Mouse (Mus musculus): ENCODE results near the gene Vrtn.
A peak's percentile ranks its signal among the peaks of the same experiment; 100 is the strongest.

Vrtn gene

DNA sequence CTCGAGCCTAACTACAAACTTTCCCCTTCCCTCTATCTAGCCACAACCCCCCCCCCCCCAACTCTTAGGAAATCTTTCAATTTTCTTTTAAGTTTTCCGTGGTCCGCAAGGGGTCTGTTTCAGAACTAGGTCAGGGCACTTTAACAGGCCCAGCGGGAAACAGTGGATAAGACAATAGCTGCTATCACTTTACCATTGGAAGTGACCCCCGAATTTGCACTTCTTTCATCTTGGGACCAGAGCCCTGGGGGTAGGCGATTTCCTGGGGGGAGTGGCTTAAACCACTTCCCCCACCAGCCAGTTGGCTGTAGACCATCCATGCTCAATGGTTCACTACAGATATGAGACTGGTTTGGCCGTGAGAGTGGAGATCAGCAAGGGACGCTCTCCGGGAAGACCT, at the start of gene Vrtn:
TSS of gene Vrtn (plus strand) at position 366 of the 400 bp plus-strand sequence.
- no peak for DNase-seq (ENCODE audit: low spot score)

DNA sequence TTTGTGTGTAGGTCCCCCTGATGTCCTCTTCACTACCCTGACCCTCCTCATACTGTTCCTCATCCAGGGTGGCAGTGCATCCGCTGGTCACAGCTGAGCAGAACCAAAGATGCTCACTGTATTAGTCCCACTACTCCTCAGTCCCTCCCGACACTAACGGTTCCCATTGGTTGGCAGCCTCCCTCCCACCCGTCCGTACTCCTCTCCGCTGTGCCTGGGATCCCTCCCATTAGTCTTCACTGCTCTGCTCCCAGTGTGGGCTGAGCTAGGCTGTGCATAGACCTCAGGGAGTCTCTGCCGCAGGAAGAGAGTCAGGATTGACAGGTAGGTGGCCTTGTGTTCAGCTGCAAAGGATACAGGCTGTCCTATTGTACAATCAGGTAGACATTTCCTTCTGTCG, 42.5 kb upstream of the Vrtn start:
- no peak for DNase-seq (ENCODE audit: low spot score)

DNA sequence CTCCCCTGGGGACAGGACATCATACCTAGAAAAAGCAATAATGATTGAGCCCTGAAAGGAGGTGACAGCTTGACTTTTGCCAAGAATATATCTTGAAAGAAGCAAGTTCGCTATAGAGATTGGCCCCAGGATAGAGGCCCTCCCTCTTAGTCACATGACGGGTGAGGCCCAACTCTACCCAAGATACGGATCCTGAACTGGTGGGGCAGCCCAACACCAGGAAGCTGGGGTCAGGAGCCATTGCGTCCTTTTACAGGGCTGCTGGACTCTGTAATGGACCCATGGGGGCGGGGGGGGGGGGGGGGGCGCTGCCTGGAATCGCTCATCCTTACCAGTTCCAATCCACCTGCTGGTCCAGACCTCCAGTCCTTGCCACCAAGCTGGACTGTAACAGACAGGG, 36.8 kb upstream of the Vrtn start:
- no peak for DNase-seq (ENCODE audit: low spot score)

DNA sequence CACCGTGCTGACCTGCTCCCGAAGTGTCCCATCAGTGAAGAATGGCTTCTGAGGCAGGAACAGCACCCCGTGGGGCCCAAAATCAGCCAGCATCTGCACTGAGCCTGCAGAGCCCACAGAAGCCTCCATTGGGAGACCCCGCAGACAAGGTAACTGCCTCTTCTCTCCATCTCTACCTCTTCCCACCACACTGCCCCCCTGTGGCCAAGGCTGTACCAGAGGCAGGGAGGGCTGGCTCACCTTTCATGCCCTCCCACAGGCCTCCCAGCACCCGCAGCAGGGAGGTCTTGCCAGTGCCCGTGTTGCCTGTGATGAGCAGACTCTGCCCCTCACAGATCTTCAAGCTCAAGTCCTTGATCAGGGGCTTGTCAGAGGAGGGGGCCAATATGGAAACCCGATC, 35.0 kb upstream of the Vrtn start:
- no peak for DNase-seq (ENCODE audit: low spot score)

DNA sequence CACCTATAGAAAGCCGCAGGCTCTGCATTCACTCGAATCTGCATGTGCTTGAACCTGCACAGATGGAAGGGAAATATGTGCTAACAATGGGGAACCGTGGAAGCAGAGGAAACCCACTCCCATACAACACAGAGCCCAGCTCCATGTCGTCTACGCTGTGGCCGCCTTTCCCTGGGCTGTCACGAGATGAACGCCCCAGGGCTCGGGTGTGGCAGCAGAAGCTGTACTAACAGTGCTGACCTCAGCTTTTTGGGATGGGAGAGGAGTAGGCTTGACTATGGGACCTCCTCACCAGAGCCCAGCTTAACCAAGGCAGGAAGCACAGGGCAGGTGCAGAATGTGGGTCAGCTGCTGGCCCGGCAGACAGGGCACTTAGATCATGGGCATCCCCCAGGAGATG, 29.1 kb upstream of the Vrtn start:
- no peak for DNase-seq (ENCODE audit: low spot score)

DNA sequence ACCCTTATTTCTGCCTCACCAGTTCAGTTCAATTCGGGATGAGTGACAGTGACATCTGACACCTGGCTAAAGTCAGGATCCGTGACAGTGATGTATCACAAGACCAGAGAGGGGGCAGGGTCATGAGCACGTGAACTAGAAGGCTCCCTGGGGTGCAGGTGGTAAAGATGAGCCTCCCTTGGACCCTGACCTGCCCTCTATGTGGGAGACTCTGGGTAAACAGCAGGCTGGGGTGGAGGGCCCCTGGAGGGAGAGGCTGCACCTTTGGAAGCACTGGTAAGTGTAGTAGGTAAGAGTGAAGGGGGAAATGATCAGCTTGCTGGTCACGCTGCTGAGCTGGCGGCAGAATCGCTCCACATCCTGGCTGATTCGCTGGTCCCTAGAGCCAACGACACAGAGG, 28.3 kb upstream of the Vrtn start:
- no peak for DNase-seq (ENCODE audit: low spot score)

DNA sequence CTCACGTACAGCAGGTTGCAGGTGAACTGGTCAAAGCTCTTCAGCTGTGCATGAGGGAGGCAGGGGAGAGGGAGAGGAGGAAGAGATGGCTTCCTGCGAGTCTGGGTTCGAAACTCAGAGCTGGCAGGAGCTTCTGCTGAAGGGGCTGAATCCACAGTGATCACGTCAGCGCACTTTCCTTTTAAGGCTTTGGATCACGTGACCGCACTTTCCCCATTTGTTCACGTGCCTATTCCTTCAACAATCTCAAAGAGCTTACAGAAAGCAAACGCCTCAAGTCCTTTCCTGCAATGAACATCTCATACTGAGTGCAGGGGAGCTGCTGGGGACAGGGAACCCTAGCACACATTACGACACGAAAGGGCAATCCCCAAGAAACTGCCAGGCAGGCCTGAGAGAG, 26.8 kb upstream of the Vrtn start:
- no peak for DNase-seq (ENCODE audit: low spot score)

DNA sequence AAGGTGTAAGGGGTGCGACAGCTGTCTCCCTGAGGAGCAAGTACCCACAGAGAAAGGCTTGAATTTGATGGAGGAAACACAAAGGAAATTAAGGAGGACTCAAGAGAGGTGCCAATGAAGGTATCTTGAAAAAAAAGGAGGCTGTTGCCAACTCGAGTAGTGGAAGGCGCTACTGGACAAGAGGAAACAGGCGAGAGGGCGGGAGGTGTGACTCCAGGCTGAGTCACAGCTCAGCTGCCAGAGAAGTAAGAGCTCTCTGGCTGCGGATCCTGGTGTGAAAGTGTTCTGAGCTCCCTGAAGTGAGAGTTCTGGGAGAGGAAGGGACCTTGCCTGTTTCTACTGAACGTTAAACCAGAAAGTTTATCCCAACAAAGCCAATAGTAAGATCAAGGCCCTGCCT, 26.3 kb upstream of the Vrtn start:
- no peak for DNase-seq (ENCODE audit: low spot score)

DNA sequence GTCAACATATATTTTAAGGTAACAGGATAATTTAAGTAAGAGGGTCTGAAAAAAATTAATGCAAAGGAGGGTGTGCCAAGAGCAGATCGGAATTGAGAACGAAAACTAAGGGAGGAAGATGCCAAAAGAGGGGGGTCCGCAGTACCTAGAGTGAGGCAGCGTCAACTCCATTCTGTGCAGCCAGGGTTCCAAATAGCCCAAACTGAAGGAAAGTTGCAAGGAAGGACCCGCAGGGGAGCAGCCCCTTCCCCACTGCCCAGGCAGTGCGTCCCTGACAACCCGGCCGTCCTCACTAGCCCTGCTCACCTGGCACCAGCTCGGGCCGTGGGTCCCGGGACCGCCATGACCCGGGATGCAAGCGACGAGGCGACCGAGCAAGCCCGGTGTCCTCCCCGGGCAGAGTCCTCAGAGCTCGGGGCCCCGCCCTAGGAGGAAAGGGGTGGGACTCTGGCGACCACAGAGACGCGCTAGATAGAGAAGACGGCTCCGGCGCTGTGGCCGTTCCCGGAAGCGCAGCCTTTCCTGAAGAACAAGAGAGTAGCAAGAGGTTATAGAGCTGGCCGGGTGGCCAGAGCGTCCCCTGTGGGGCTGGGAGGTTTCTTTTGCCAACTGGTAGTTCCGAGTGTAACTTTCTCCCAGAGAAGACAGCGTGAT, 23.7 kb upstream of the Vrtn start, which contains the start of gene Abcd4:
TSS of gene Abcd4 (minus strand) at position 437 of the 654 bp plus-strand sequence.
- peak; percentile 87 for DNase-seq (ENCODE audit: low spot score)

DNA sequence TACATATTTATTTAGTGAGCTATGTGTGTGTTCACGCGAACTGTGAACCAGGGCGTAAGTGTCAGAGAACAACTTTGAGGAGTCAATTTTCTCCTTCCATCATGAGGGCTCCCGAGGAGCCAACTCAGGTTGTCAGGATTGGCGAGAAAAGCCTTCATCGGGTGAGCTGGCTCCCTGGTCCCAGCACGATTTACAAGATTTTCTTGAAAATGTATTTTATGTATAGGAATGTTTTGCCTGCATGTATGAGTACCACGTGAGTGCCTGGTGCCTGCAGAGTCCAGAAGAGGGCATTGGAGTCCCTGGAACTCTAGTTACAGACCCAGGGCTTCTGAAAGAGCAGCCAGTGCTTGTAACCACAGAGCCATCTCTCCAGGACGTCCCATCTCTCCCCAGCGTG, 23.2 kb upstream of the Vrtn start:
- DNase-seq (ENCODE audit: low spot score) = no peak

DNA sequence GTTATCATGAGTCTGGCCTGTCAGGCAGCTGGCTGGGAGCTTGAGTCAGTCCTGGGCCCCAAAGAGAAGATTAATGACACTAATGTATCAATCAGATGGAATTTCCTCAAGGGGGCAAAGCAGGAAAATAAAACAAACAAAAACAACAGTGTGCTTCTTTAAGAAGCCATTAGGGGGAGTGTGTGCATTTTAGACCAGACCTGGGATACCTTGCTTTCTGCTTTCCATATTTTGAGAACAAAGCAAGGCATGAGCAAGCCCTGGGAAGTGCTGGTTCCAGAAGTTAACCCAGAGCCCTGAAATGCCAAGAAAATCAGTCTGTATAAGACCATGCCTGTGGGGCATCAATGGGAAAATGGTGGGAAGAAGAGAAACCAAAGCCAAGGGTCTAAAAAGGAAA, 19.8 kb upstream of the Vrtn start:
- DNase-seq (ENCODE audit: low spot score) = no peak

DNA sequence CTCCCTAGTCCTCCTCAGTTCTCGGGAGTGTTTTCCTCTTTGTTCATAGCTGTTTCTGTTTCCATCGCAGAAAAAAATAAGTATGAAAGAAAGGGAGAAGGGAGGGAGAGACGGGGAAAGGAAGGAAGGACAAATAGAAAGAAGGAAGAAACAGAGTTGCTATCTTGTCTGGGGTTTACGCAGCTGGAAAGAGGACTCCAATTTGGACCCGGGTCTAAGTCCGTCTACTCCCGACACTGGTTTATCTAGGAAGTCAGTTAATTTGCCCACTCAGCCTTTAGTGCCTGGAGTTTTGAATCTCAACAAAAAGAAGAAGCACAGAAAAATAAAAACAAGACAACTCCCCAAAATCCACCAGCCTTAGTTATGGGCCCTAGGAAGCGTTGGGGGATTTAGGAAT, 16.2 kb upstream of the Vrtn start:
- DNase-seq (ENCODE audit: low spot score) = no peak

DNA sequence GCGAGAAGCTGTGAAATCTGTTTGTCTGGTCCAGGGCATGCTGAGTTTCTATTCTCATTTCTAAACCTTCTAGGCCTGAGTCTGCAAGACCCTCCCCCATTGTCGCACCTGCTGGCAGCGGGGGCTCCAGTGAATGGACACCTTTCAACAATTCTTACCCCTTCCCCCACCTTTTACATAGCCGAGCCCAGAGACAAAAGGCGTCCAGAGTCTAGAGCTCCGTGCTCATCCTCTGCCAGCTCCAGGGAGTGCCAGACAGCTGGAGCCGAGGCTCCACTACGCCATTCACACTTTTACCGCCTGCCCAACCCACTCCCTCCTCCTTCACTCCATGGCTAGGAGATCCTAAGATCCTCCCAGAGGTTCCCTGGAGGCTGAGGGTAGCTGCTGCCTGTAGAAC, 15.7 kb upstream of the Vrtn start:
- DNase-seq (ENCODE audit: low spot score) = no peak

DNA sequence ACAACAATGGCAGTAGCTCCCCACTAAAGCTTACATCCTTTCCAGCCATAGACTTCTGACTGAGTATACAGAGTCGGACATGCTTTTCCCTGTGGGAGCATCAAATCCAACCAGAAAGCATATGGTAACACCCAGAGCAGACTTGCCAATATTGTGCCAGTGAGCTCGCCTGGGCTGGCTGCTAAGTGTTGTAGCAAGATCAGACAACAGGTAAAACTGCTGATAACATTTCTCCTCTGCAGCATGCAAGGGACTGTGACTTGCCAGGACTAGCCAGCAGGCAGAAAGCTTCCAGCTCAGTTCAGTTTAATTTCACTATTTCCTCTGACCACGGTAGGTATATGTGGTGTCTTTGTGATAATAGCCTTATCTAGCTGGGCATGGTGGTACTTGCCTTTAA, 9.0 kb upstream of the Vrtn start:
- no peak for DNase-seq (ENCODE audit: low spot score)

DNA sequence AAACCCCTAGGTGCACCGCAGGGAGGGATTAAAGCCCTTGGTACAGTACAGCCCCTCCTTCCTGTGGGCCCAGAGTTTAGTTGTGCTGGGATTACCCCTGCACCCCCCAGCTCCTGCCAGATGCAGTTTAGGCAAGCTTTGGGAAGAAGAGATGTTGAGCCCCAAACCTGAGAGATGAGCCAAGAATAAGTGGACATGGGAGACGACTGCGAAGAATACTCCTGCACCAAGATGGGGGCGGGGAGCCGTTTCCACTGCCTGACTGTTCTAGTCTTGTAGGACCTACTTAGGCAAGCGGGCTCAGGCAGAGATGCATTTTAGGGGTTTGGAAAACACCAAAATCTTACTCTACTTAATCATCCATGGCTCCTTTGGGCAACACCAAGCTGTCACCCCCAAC, 566 bp upstream of the Vrtn start:
- no peak for DNase-seq (ENCODE audit: low spot score)

DNA sequence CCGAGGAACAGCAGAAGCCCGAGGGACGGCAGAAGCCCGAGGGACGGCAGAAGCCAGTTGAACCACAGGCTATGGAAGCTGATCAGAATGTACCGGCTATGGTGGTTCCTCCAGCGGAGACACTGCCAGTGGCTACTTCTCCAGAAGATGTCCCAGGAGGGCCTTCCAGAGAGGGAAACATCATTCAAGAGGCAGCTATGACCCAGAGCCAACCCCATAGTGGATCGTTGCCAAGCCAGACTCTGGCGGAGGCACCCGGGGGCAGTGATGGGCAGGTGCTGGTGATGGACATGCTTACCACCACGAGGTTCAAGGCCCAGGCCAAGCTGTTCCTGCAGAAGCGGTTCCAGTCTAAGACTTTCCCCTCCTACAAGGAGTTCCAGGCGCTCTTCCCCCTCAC, 9.4 kb downstream of the Vrtn start:
- DNase-seq (ENCODE audit: low spot score) = no peak

DNA sequence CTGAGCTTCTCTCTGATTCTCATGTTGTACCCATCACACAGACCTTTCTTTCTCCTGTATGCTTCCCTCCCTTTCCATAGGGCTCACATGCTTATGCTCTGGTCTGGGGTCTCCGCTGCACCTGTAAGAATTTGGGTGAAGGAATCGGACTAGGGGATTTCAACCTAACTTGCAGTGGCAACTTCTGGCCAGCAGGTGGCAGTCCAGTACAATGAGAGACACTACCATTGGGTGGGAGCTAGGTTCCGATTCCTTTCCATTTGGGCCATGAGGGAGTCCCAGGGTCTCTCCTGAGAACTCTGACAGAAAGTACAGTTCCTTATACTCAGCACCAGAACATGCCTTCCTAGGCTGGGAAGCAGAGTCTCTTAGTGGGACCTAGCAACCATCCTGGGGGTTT, 13.1 kb downstream of the Vrtn start:
- DNase-seq (ENCODE audit: low spot score) = no peak

DNA sequence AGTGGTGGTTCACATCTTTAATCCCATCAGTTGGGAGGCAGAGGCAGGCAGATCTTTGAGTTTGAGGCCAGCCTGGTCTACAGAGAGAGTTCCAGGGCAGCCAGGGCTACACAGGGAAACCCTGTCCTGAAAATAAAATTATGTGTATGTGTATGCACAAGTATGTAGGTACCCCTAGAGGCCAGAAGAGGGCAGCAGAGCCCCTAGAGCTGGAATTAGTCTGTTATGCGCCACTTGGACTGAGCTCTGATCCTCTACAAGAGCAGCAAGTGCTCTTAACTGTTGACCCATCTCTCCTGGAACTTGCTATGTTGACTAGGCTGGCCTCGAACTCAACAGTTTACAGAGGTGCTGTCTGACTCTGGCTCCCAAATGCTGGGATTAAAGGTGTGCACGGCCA, 29.7 kb downstream of the Vrtn start:
- no peak for DNase-seq (ENCODE audit: low spot score)

DNA sequence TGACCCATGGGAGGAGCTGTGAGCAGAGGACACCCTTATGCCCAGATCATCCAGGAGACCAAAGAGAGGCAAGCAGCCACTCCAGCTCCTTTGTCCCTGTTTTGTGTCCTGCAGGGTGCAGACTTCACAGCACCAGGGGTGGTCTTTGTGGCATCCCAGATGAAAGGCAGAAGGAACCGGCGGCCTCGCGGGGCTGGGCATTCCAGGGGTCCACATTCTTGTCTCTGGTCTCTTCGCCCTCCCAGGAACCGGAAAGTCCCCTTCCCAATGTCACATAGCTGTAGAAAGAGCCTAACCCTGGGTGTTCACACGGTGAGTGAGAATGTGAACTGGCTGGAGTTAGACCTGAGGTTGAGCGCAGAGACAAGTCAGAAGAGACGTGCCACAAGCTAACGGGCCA, 30.8 kb downstream of the Vrtn start:
- DNase-seq (ENCODE audit: low spot score) = no peak

DNA sequence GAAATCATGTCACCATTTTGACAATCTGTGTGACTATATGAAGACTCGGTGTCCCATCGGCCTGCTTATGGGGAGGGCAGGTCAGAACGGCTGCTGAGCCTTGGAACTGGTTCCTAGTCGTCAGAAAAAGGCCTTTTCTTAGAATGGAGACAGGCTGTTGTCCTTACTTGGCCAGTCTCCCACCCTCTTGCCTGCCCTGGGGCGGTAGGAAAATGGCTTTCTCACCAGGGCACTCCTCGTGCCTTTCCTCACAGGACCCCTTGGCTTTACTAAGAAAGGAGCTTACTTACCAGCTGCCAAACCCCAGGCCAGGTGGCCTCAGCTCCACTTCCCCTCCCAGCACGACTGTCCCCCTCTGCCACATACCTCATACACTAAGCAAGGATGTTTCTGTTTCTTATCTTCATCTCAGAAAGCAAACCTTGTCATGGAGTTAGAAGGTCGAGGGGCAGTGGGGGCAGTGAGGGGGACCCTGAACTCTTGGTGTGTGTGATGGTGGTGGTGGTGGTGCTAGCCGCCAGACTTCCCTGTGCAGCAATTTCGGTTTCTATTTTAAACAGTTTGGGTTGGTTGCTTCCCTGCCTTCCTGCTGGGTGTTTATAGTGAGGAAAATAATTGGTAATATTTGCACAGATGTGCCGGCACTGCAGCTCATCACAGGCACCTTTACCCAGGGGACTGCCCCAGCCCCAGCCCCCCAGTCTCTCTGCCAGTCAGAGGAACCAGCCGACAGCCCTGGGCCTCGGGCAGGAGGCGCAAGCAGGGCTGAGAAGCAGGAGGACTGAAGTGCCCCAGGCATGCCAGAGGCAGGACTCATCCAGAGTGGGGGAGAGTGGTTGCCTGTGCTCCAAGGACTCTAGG, 34.1 kb downstream of the Vrtn start:
- no peak for DNase-seq (ENCODE audit: low spot score)

DNA sequence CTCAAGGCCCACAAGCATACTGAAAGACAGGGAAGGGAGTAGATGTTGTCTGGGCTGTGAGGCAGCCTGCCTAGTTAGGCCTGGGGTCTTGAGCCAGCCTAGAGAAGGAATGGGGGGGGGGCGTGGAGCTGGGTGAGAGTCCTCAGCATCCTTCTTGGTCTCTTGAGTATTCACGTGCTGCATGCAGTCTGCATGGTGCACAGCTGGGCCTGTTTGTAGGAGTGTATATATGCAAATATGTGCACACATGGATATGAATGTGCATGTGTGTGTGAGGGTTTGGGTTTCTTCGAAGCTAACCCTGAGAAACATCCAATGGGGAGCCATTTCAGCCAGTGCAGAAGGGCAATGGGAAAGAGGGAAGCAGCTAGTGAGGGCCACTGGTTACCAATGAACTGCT, 35.2 kb downstream of the Vrtn start:
- no peak for DNase-seq (ENCODE audit: low spot score)

DNA sequence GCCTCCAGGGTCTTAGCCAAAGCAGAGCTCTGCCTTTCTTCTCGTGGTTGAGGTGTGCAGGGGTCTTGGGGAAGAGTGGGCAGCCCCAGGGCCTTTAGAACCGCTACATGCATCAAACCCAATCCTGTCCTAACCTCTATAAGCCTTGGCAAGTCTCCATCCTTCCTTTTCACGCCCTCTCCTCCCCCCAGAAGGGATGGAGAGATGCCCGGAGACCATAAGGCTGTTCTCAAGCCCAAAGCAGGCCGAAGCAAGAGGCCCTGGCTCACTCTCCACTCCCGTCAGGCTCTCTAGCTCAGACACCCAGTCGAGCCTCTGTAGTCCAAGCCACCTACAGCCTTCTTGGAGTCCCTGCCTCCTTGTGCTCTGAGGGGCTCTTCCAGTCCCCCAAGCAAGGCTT, 43.8 kb downstream of the Vrtn start:
- DNase-seq (ENCODE audit: low spot score) = no peak

DNA sequence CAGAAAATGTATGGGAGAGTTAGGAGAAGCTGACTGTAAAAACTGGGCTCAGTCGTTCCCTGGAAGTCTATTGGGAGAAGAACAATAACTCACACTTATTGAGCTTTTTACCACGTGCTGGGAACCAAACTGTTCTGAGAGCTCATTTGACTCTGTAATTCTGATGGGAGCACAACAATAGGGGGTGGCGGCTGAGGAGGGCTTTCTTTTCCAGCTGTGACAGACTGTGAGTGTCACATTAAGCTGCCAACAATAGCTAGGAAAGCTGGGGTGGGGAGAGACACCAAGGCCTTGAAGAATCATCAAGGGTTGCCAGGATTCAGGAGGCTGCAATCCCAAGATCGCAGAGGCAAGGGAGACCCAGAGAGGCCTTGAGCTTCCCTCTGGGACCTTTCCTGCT, 45.4 kb downstream of the Vrtn start:
- no peak for DNase-seq (ENCODE audit: low spot score)

DNA sequence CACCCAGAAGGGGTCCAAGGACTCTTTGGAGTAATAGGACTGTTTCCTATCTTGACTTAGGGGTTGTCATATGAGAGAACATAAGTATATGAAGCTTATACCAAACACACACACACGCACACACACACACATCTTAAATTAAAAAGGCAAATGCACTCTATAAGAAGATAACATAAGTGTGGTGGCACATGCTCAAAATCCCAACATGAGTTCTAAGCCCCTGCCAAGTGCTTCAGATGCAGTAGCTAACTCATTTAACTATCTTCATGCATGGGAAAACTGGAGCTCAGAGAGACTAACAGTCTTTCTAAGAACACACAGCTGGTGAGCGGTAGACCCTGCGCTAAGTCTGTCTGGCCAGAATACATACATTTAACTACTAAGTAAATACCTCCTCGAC, 46.7 kb downstream of the Vrtn start:
- no peak for DNase-seq (ENCODE audit: low spot score)
